Mouse (Mus musculus) adrenal gland, adult 18-20 months (tissue): ENCODE measurements around the gene Rpl32. TPM values are rescaled to one million over a fixed set of nuclear protein-coding genes. Genes with fewer than 3 reads are reported as not detected.

Source experiments
- DNase-seq, 2 experiments: peaks; one replicate each; pipeline ENCODE4 v3.0.0; 2021 to 2022; ENCODE audit warnings: low spot score in 2 of 2
- long read RNA-seq, 2 experiments: library from polyadenylated mRNA; stranded (forward); transcript quantifications; one replicate each; pipeline ENCODE4 v2.0.0; 2021
- total RNA-seq, 2 experiments: library from RNA; stranded (reverse); gene quantifications; 1 replicate in 1 of 2; 2 replicates in 1 of 2; pipeline ENCODE4 v1.2.3; 2021

The Rpl32 gene
- 1,000 to 10,000 TPM; 1,000 to 1,116 TPM for total RNA-seq
- long read RNA-seq, experiment 1, transcript Rpl32-201 (4 exons, 517 nt), result major isoform, 70 of 75 reads
- long read RNA-seq, experiment 1, partial matches to known transcripts, result 2 of 75 reads
- long read RNA-seq, experiment 1, other reads (novel, unspliced or antisense), result 0 of 75 reads
- long read RNA-seq, experiment 2, transcript Rpl32-202 (3 exons, 906 nt), result minor isoform, 16 of 309 reads
- long read RNA-seq, experiment 2, transcript Rpl32-201 (4 exons, 517 nt), result major isoform, 275 of 309 reads
- long read RNA-seq, experiment 2, partial matches to known transcripts, result 10 of 309 reads
- long read RNA-seq, experiment 2, other reads (novel, unspliced or antisense), result 8 of 309 reads

DNA sequence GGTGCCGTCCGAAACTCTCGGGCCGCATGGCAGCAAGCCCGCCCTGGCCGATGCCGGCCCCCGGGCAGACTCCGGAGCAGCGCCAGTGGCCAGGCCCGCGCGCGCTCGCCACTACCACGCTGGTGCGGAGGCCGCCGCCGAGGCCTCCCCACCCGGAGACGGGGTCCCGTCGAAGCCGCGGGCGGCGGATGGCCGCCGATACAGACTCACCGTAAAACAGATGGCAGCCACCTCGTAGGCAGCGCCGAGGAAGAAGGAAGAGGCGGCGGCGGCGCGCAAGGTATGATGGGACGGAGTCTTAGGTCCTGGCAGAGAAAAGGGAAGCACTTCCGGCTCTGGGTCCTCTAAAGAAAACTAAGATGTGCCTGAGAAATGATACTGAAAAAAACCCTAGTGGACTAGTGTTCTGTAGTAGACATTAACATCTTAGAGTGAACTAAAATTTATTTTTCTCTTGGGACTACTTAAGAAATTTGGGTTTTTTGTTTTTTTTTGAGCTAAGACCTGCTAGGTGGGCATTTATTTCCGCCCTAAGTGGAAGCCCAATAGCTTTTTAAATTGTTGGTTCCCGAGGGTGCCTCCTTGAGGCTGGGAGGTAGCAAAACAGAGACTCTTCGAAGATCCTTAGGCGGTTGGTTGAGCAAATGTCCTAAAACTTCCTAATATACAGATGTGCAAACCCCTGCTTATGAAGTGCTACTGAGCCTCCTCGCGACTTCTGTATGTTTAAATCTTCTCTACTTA lies at the start of gene Rpl32:
TSS of gene Rpl32 (minus strand) at position 260 of the 744 bp plus-strand sequence.
- peak; percentile 85 to 86 for DNase-seq

GRCm38 (mm10) chr6:115856361-115856745 lies 47.8 kb upstream of the Rpl32 start:
- no peak for DNase-seq

DNA sequence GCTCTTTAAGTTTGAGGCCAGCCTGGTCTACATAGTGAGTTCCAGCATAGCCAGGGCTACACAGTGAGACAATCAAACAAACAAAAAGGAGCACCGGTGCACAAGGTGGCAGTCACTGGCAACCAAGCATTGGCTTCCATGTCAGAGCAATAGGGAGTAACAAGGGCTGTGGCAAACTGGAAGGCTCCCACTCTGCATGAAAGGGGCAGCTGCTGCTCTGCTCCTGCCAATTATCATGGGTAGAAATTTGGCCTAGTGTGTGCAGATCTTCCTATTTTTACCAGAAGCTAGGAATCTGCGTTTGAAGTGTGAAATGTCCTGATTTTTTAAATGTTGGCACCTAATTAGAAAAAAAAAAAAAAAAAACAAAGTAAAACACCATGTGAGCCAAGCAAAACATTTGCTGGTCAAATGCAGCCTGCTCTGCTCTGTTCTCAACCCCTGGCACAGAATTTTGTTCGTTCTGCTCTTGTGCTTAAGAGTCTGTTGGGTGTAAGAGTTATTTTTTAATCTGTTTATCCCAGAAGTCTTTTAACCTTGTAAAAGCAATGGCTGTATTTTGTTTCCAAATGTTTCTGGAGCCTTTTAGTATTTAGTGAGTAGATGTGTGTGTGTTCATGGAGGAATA lies 47.3 kb upstream of the Rpl32 start:
- no peak for DNase-seq

- no peak for DNase-seq
These were observed 45.9 kb upstream of the Rpl32 start for GRCm38 (mm10) chr6:115854432-115854831.

DNA sequence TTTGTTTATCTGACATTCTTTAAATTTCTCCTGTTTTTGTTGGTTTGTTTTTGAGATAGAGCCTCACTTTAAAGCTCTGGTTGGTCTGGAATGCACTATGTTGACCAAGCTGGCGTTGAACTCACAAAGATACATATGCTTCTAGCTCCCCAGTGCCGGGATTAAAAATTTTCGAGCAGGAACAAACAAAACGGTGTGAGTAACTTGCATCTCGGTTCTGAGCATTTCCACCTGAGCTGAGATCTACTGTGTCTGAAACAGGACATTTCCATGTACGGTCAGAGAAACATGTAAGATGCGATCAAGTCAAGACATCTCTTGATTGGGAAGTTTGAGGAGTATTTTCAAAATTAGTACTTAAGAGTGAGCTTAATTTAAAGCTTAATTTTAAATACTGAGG lies 45.4 kb upstream of the Rpl32 start:
- no peak for DNase-seq

DNA sequence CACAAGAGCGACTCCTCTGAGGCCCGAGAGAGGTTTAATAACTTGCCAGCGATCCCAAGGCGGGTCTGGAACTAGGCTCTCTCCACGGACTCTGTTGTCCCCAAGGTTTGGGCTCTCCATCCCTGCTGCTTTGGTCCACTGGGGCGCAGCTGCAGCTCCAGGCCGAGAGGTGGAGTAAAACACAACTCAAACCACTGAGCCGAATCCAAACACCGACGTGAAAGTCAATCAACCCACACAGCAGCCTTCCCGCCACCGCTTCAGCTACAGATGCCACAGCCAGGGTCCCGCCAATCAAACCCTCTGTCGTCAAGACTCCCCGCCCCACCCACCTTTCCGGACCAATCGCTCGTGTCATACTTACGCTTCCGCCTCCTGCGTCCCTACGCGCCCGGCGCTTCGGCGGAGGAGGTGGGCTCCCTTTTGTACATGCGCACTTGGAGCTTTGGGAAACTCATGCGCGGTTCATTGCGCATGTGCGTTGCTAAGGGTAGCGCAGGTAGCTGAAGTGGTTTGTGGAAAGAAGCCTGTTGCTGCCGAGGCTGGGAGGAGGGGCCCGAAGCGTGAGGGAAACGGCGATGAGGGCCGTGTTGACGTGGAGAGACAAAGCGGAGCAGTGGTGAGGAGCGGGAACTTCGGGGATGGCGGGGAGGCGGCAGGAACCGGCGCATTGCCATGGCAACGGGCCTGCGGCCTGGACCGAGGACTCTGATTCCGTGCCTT lies 44.7 kb upstream of the Rpl32 start, which contains the start of the genes Mbd4 and Ift122:
TSS of gene Mbd4 (minus strand) at position 281 of the 723 bp plus-strand sequence.
TSS of gene Ift122 (plus strand) at position 380 of the 723 bp plus-strand sequence.
- peak; percentile 88 to 90 for DNase-seq

- no peak for DNase-seq
These were observed 44.0 kb upstream of the Rpl32 start for GRCm38 (mm10) chr6:115852446-115853090.

GRCm38 (mm10) chr6:115848598-115849304 lies 40.2 kb upstream of the Rpl32 start:
- DNase-seq, result no peak

DNA sequence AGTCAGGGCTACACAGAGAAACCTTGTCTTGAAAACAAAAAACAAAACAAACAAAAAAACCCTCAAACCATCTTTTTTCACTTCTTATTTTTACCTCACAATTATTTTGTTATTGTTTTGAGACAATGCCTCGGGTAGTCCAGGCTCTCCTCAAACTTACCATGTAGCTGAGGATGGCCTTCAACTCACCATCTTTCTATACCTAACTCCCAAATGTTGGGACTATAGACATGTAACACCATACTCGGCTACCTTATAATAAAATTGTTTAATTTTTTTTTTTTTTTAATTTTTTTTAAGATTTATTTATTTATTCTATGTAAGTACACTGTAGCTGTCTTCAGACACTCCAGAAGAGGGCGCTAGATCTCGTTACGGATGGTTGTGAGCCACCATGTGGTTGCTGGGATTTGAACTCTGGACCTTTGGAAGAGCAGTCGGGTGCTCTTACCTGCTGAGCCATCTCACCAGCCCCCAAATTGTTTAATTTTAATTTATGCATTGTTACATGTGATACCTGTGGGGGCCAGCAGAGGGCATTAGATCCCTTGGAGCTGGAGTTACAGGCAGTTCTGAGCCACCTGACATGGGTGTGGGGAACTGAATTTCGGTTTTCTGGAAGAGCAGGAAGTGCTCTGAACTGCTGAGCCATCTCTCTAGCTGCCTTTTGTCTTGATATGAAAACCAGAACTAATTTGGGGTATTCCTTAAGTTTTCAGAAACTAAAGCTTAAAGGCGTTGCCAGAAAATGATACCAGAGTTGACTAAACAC lies 38.3 kb upstream of the Rpl32 start:
- peak; percentile 40 to 59 for DNase-seq

GRCm38 (mm10) chr6:115845006-115845405 lies 36.5 kb upstream of the Rpl32 start:
- DNase-seq, result no peak

GRCm38 (mm10) chr6:115838745-115839144 lies 30.2 kb upstream of the Rpl32 start:
- DNase-seq, result no peak

DNA sequence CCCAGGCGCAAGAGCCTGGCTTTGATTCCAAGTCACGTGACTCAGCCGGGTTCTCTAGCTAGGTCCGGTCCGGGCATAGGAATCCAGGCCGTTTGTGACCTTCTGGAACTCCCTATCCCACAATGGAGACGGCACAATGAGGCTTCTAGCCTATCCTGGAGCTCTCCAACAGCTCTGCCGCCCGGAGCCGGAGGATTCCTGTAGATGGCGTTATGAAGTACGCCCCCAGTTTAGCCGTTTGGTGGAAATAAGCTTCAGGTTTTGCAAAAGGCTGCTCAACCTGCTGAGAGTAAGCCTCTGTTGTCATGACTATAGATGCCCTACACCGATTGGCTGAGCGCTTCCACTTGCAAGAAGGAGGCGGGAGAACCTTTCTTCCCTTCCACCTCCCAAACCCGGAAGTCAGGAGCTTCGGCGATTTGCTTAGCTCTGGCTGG lies 29.6 kb upstream of the Rpl32 start, which contains the start of gene Efcab12:
TSS of gene Efcab12 (minus strand) at position 252 of the 437 bp plus-strand sequence.
- DNase-seq, result peak in 1 of 2 experiments; percentile 57

DNA sequence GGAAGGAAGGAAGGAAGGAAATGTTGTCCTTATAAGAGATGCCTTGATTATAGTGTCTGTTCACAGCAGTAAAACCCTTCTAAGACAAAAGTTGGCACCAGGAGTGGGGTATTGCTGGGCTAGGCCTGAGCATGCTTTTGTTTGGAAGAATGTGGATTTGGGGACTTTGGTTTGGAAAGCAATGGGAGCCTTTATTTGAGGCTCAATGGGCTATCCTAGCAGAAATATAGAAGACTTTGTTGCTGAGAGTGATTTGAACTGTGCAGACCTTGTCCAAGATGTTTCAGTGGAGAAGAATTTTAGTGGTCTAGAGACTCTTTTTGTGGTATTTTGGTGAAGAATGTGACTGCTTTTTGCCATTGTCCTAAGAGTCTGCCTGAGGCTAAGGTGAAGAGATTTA lies 25.3 kb upstream of the Rpl32 start:
- DNase-seq, result no peak

DNA sequence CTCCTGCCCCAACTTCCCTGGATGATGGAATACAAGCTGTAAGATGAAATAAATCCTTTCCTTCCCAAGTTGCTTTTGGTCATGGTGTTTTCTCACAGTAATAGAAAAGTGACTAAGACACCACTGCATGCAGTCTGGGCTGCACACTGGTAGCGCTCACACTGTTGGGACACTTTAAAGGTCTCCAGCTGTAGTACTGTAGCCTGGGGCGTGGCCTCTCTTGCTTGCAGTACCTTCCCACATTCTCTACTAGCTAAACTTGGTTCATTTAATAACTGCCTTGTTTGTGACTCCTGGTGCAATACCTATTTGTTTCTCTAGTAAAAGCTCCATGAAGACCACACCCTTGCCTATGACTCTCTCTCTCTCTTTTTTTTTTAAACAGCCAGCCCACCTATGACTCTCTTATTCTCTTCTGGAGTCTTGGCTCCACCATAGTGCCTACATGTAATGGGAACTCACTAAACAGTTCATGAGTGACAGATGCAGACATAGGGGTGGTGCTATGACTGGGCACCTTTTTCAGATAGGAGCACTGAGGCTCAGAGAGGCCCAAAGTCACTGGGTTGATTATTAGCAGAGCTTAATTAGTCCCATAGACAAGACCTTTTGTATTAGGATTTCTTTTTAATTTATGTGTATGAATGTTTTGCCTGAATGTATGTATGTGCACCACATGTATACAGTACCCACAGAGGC lies 23.8 kb upstream of the Rpl32 start:
- no peak for DNase-seq

- DNase-seq, result no peak
These were observed 22.4 kb upstream of the Rpl32 start for GRCm38 (mm10) chr6:115830779-115831601.

- peak in 1 of 2 experiments; percentile 48 for DNase-seq
These were observed 15.4 kb upstream of the Rpl32 start for GRCm38 (mm10) chr6:115823850-115824464.
